Mouse (Mus musculus): ENCODE results near the gene Nalcn.

DNA sequence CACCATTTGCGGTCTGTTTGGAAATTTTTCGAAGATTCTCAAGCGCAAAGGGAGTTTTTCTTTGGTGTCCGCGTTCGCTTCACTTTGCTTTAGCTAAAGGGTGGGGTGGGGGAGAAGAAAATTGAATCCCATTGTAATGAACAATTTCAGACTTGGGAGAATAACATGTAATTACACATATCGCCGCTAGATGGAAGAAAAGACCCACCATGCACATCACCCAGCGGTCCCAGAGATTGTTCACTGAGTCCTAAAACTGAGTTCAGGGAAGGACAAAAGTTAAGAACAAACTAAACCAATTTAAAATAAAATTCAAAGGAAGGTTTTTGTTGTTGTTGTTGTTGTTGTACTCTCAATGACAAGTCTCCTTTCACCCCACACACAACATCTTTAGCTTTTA, 255.4 kb downstream of the Nalcn start:
- TF ChIP-seq EP300 (IDR thresholded peaks at IDR 0.05; ENCODE audit: insufficient read depth, low read depth, low read length) (no peak), POLR2A (IDR thresholded peaks at IDR 0.05; ENCODE audit: insufficient read depth, low read length) (no peak)
